Mouse (Mus musculus) stomach, embryonic 15.5 days (tissue): Measurements from ENCODE around the gene Plpp3. TPM values are rescaled to one million over a fixed set of nuclear protein-coding genes. Genes with fewer than 3 reads are reported as not detected.
A peak's percentile ranks its signal among the peaks of the same experiment; 100 is the strongest.

Source experiments
- ATAC-seq: fragments of 200-750 bp; cut with Nextera tagmentation; 2 replicates; pipeline ENCODE4 v1.8.0; 2017; ENCODE audit warnings: low read depth, moderate number of reproducible peaks, moderate TSS enrichment; ENCODE audit not compliant: insufficient read depth, low FRiP score
- H3K27ac ChIP-seq: fragments of 300-500 bp; sonication (generic); 2 replicates; pipeline ENCODE4 v1.5.1; 2015; ENCODE audit warnings: mild to moderate bottlenecking, inconsistent platforms
- H3K27me3 ChIP-seq: fragments of 300-500 bp; sonication (generic); replicated peaks from 2 replicates; pipeline ENCODE4 v1.6.1; 2015; ENCODE audit warnings: inconsistent platforms
- H3K36me3 ChIP-seq: fragments of 300-500 bp; sonication (generic); 2 replicates; pipeline ENCODE4 v1.6.1; 2015; ENCODE audit warnings: inconsistent platforms
- H3K4me1 ChIP-seq: fragments of 300-500 bp; sonication (generic); 2 replicates; pipeline ENCODE4 v1.6.1; 2015; ENCODE audit warnings: inconsistent platforms
- H3K4me2 ChIP-seq: fragments of 300-500 bp; sonication (generic); 2 replicates; pipeline ENCODE4 v1.6.1; 2015; ENCODE audit warnings: mild to moderate bottlenecking, inconsistent platforms
- H3K4me3 ChIP-seq: fragments of 300-500 bp; sonication (generic); replicated peaks from 2 replicates; pipeline ENCODE4 v1.5.1; 2015; ENCODE audit warnings: inconsistent platforms
- H3K9ac ChIP-seq: fragments of 300-500 bp; sonication (generic); 2 replicates; pipeline ENCODE4 v1.6.1; 2015; ENCODE audit warnings: inconsistent platforms
- H3K9me3 ChIP-seq: fragments of 300-500 bp; sonication (generic); 2 replicates; pipeline ENCODE4 v1.6.1; 2016; ENCODE audit warnings: inconsistent platforms
- WGBS: fragments of 180-500 bp; shearing (Covaris S2); methylation state at CpG from one replicate; pipeline ENCODE4 v1.1.7; 2015; 5-methylcytosine and 5-hydroxymethylcytosine counted together
- polyA plus RNA-seq: library from polyadenylated mRNA; unstranded; fragments of >200 nt; fragmentation: Nextera tagmentation; extraction: Ambion mirVana; gene quantifications from 2 replicates; pipeline ENCODE4 v1.2.1, GENCODE M21; 2015

Plpp3 gene
- polyA plus RNA-seq, 1 experiment from 2014 or later: 62.9 TPM

GRCm38 (mm10) chr4:105225512-105225911, 68.4 kb downstream of the Plpp3 start:
- Histone ChIP-seq H3K4me2 (no peak overlapping the region), H3K4me1 (0 out of 2 replicates have a peak, but pooled peaks cover 11% of the 10 kb centered on the region), H3K27me3 (no peaks in the 10 kb centered on the region), H3K36me3 (peaks cover 21% of the 10 kb centered on the region), H3K9ac (no peak overlapping the region), H3K4me3 (no peak overlapping the region), H3K27ac (no peak overlapping the region), H3K9me3 (no peaks in the 10 kb centered on the region)
- 0 out of 2 replicates have a peak, but pooled peaks have one; percentile 36 for ATAC-seq
- WGBS: 67% methylated on average over 2 of the region's 2 CpGs

DNA sequence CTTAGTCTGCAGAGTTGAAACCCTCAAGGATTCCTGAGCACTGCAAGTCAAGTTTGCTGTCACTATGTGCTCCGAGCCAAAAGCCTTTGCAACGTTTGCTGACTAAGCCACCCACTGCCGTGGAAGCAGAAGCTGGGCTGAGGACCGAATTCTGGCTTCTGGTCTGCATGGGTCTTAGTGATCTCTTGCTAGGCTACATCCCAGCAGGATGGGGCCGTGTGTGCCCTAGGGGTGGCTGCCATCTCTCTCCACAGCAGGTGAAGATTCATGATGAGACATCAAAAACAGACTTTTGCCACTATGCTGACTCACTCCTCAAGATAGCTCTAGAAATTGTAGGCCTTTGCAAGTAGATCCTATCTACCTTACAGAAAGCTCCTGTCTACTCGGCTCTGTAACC, 69.2 kb downstream of the Plpp3 start:
- Histone ChIP-seq H3K4me1 (0 out of 2 replicates have a peak, but pooled peaks cover 11% of the 10 kb centered on the region), H3K27me3 (no peaks in the 10 kb centered on the region), H3K4me3 (no peak overlapping the region), H3K36me3 (peaks cover 23% of the 10 kb centered on the region), H3K9me3 (no peaks in the 10 kb centered on the region), H3K9ac (no peak overlapping the region), H3K4me2 (no peak overlapping the region), H3K27ac (no peak overlapping the region)
- no peak for ATAC-seq
- WGBS: 75% methylated on average over 6 of the region's 6 CpGs

DNA sequence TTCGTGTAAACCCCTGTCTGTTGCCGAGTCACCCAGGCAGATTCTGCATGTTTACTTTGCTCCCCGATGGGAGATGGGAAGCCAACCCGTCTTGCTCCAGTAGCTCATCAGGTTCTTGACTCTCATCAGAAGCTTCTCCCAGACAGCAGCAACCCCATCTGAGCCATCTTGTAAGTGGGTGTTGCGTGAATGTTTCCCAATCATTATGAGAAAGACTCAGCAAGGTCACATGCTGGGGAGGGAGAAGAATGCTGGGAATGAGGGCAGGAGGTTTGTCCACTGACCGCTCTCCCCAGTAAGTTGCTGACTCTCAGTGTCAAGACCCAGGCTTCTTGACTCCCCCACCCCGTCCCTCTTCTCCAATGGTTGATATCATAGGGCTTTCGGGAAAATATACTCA, 73.0 kb downstream of the Plpp3 start:
- no peak for ATAC-seq
- no peak overlapping the region for H3K9ac ChIP-seq
- H3K27ac ChIP-seq: no peak overlapping the region
- WGBS: 90% methylated on average over 8 of the region's 8 CpGs
- H3K4me3 ChIP-seq: no peak overlapping the region
- peaks cover 19% of the 10 kb centered on the region for H3K36me3 ChIP-seq
- no peaks in the 10 kb centered on the region for H3K27me3 ChIP-seq
- H3K9me3 ChIP-seq: no peaks in the 10 kb centered on the region
- no peak overlapping the region for H3K4me2 ChIP-seq
- H3K4me1 ChIP-seq: no peaks in the 10 kb centered on the region

DNA sequence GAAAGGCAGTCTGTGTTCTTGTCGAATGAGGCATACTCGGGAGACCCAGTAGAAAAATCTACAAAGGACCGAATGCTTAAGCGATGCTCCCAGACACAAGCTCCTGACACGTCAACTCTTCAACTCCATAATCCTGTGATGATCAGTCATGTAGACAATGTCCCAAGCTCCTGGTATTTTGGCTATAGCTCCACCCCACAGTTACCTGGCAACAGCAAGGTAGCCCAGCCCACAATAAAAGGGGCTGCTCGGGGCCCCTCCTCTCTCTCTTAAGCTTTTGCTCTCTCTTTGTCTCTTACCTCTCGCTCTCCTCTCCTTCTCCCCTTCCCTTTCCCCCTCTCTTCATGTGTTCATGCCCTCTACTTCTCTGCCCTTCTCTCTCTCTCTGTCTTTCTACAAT, 83.1 kb downstream of the Plpp3 start:
- ATAC-seq: no peak
- 70% methylated on average over 7 of the region's 7 CpGs for WGBS
- Histone ChIP-seq H3K9ac (no peak overlapping the region), H3K4me3 (no peak overlapping the region), H3K27me3 (no peaks in the 10 kb centered on the region), H3K4me1 (peaks cover 4% of the 10 kb centered on the region; the same call in 1 of the 2 replicates), H3K36me3 (no peaks in the 10 kb centered on the region), H3K9me3 (no peaks in the 10 kb centered on the region), H3K4me2 (no peak overlapping the region), H3K27ac (no peak overlapping the region)

- Histone ChIP-seq H3K4me3 (0 out of 2 replicates have a peak overlapping the region, but pooled peaks have one; percentile 19), H3K4me1 (peaks cover 13% of the 10 kb centered on the region), H3K9me3 (no peaks in the 10 kb centered on the region), H3K27me3 (no peaks in the 10 kb centered on the region), H3K4me2 (peak overlapping the region; percentile 52), H3K27ac (no peak overlapping the region), H3K36me3 (no peaks in the 10 kb centered on the region), H3K9ac (no peak overlapping the region; the same call in 1 of the 2 replicates)
- no peak for ATAC-seq
- 60% methylated on average over 10 of the region's 10 CpGs for WGBS
Observed at GRCm38 (mm10) chr4:105244931-105245330, 87.8 kb downstream of the Plpp3 start.

- no peak overlapping the region; the same call in 1 of the 2 replicates for H3K9ac ChIP-seq
- H3K9me3 ChIP-seq: no peaks in the 10 kb centered on the region
- peaks cover 13% of the 10 kb centered on the region for H3K4me1 ChIP-seq
- no peaks in the 10 kb centered on the region for H3K36me3 ChIP-seq
- no peak overlapping the region for H3K27ac ChIP-seq
- WGBS: 1% methylated on average over 18 of the region's 18 CpGs
- H3K4me2 ChIP-seq: peak overlapping the region; percentile 52
- ATAC-seq: peak; percentile 81
- peak overlapping the region; percentile 19 for H3K4me3 ChIP-seq
- H3K27me3 ChIP-seq: no peaks in the 10 kb centered on the region
Observed at GRCm38 (mm10) chr4:105245479-105245944, 88.4 kb downstream of the Plpp3 start.

GRCm38 (mm10) chr4:105246331-105246730, 89.2 kb downstream of the Plpp3 start:
- WGBS: 73% methylated on average over 7 of the region's 7 CpGs
- Histone ChIP-seq H3K4me1 (peaks cover 13% of the 10 kb centered on the region), H3K36me3 (no peaks in the 10 kb centered on the region), H3K27me3 (no peaks in the 10 kb centered on the region), H3K4me2 (no peak overlapping the region), H3K4me3 (no peak overlapping the region), H3K9ac (no peak overlapping the region), H3K9me3 (no peaks in the 10 kb centered on the region), H3K27ac (no peak overlapping the region)
- ATAC-seq: no peak

DNA sequence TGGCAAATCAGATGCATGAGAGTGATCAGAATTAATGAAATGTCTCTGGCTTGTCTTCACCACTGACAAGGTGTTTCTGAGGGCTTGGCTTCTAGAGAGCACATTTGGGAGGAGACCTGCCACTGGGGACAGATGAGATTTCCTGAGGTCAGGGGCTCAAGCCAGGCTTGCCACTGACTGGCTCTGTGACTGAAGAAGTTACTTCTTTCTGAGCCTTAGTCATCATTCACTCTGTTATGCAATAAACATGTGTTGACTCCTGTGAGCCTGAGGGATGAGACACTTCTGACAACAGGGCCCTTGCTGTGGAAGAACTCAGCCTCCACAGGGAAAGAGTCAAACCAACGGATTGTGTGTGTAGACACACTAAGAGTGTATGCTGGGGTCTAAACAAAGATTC, 91.0 kb downstream of the Plpp3 start:
- no peak for ATAC-seq
- no peak overlapping the region for H3K9ac ChIP-seq
- WGBS: 86% methylated on average over 1 of the region's 1 CpGs

GRCm38 (mm10) chr4:105249283-105249682, 92.1 kb downstream of the Plpp3 start:
- H3K36me3 ChIP-seq: no peaks in the 10 kb centered on the region
- no peak for ATAC-seq
- H3K9me3 ChIP-seq: no peaks in the 10 kb centered on the region
- no peaks in the 10 kb centered on the region for H3K27me3 ChIP-seq
- WGBS: 78% methylated on average over 4 of the region's 4 CpGs
- no peak overlapping the region for H3K9ac ChIP-seq
- H3K27ac ChIP-seq: no peak overlapping the region
- peaks cover 13% of the 10 kb centered on the region for H3K4me1 ChIP-seq
- no peak overlapping the region for H3K4me3 ChIP-seq
- H3K4me2 ChIP-seq: no peak overlapping the region

More for the DNA sequence above, 91.0 kb downstream of the Plpp3 start:
- Histone ChIP-seq H3K27me3 (no peaks in the 10 kb centered on the region), H3K36me3 (no peaks in the 10 kb centered on the region), H3K9me3 (no peaks in the 10 kb centered on the region), H3K27ac (no peak overlapping the region), H3K4me3 (no peak overlapping the region), H3K4me2 (no peak overlapping the region), H3K4me1 (peaks cover 13% of the 10 kb centered on the region)

GRCm38 (mm10) chr4:105250946-105251345, 93.8 kb downstream of the Plpp3 start:
- Histone ChIP-seq H3K27ac (no peak overlapping the region), H3K9ac (no peak overlapping the region), H3K9me3 (no peaks in the 10 kb centered on the region), H3K4me2 (no peak overlapping the region), H3K36me3 (no peaks in the 10 kb centered on the region), H3K27me3 (no peaks in the 10 kb centered on the region), H3K4me1 (peaks cover 2% of the 10 kb centered on the region; the same call in 1 of the 2 replicates), H3K4me3 (no peak overlapping the region)
- WGBS: 70% methylated on average over 3 of the region's 3 CpGs
- no peak for ATAC-seq

DNA sequence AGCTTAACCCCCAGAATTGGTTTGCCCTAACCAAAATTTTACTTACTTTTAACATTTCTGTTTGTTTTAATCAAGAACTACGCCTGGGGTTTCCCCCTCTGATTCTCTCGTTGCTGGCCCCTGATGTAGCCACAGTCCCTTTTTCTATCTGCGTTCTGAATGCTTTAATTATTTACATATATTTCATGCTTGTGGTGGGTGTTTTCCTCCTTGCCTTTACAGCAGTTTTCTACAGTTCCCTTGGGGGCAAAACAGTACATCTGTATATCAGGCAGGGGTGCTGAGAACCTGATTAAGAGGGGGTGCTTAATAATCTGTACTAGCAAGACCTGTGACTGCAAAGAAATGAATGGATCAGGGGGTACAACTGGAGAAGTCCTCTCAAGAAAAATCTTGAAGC, 94.9 kb downstream of the Plpp3 start:
- 52% methylated on average over 3 of the region's 3 CpGs for WGBS
- ATAC-seq: no peak
- no peaks in the 10 kb centered on the region for H3K4me1 ChIP-seq
- no peaks in the 10 kb centered on the region for H3K27me3 ChIP-seq
- H3K9me3 ChIP-seq: no peaks in the 10 kb centered on the region
- no peak overlapping the region for H3K9ac ChIP-seq
- H3K4me3 ChIP-seq: no peak overlapping the region
- no peaks in the 10 kb centered on the region for H3K36me3 ChIP-seq
- H3K4me2 ChIP-seq: no peak overlapping the region
- H3K27ac ChIP-seq: no peak overlapping the region

GRCm38 (mm10) chr4:105252571-105253200, 95.5 kb downstream of the Plpp3 start:
- ATAC-seq: no peak
- Histone ChIP-seq H3K36me3 (no peaks in the 10 kb centered on the region), H3K4me1 (no peaks in the 10 kb centered on the region), H3K9ac (no peak overlapping the region), H3K4me2 (no peak overlapping the region), H3K9me3 (no peaks in the 10 kb centered on the region), H3K4me3 (no peak overlapping the region), H3K27me3 (no peaks in the 10 kb centered on the region), H3K27ac (no peak overlapping the region)
- 26% methylated on average over 5 of the region's 5 CpGs for WGBS
